Mouse (Mus musculus) brain, embryonic 18.5 days (tissue): ENCODE results near the gene Rims1.

Experiments
- DNase-seq: peaks from one replicate; pipeline ENCODE4 v3.0.0-alpha.2; 2012; ENCODE audit warnings: low read depth, low spot score

The Rims1 gene

DNA sequence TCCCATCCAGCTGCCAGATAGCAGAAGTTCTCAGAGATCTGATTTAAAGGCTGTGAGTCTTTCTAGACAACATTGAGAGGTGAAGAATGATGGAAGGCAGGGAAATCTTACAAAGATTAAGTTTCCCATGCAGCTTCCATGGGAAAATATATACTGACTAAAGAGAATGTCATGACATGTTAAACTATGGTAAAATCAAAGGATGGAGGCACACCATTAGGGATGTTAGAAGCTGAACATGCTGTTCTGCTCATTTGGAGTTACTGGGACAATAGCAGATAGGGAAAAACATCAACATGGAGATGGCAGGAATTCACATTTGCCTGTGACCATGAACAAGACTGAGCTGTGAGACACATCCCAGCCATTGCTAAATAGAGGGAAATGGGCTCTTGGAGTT is 552.9 kb downstream of the Rims1 start:
- DNase-seq: no peak

DNA sequence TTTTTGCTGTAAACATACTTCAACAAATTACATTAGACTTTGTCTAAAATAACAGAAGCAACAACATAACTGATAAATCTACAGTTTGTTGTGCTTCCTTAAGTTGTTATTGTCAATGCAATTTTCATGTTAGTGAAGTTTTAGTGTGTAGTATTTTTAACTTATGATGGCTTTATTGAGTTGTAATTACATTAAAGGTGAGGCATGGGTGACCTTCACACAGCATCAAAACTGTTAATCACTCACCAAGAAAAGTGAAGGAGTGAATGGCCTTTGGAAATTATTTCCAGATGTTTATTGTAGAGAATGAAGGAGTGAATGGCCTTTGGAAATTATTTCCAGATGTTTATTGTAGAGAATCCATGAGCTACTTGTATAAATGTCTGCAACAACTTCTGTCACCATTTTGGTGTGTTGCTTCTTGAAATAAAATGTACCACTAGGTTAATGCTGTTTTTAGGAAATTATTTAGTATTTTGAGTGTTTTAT is 556.9 kb downstream of the Rims1 start:
- no peak for DNase-seq

DNA sequence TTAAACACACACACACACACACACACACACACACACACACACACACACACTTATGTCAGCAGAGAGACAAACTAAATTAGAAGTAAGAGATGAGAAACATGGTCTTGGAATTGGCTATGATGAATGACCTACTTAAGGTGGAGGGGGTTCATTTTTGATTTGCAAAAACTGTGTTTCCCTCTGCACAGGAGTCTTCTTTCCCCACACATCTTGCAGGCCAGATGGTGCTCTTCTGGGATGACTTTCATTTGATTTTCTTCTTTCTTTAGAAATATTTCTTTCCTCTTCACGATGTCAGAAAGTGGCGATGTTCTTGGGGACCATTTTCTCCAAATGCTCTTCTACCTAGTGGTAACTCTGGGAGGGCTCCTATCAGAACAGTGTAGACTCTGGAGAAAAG is 560.0 kb downstream of the Rims1 start:
- DNase-seq: no peak
